Mouse (Mus musculus): ENCODE data around the gene Gemin8. TPM values are rescaled to one million over a fixed set of nuclear protein-coding genes. Genes with fewer than 3 reads are reported as not detected.

The Gemin8 gene
- total RNA-seq (2023): 2.6 to 3.5 TPM (median 2.9 TPM) in 4 replicates

DNA sequence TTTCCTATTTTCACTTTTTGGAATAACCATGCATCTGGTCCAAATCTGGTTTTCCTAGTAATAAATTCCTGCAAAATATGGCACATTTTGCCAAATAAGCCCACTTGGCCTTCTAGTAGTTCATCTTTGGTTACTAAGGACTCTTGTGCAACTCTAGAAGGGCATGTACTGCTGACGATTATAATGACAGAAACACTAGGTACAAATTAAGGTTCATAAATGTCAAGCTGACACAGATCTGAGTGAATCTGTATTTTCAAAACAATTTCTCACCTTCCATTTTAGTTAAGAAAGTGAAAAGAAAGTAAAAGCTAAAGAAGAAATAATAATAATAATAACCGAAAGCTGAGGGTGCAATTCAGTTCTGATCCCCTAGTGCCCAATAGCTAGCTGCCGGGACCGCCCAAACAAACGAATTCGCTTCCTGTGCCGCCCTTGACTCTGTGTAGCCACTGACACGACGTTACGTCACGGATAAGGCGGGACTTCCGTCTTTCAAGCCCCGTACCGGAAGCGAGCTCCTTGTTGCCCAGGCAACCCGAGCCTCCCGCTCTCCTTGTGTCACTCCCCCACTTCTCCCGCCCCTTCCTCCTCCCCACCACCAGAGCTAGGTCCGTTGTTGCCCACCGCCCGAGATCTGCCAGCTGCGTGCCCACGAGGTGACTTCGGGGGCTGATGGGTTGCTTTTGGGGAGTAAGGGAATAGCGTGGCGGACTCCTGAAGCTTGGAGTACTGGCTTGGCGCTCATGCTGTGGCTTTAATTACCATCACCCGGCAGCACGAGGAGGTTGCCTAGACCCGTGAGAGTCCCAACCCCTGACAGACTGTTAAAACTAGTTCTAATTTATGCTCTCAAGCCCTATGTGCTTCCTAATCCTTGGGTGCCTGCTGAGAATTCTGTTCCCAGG, at the start of gene Gemin8:
Gene Gemin8 (plus strand): TSS at position 563 of the 908 bp plus-strand sequence.

DNA sequence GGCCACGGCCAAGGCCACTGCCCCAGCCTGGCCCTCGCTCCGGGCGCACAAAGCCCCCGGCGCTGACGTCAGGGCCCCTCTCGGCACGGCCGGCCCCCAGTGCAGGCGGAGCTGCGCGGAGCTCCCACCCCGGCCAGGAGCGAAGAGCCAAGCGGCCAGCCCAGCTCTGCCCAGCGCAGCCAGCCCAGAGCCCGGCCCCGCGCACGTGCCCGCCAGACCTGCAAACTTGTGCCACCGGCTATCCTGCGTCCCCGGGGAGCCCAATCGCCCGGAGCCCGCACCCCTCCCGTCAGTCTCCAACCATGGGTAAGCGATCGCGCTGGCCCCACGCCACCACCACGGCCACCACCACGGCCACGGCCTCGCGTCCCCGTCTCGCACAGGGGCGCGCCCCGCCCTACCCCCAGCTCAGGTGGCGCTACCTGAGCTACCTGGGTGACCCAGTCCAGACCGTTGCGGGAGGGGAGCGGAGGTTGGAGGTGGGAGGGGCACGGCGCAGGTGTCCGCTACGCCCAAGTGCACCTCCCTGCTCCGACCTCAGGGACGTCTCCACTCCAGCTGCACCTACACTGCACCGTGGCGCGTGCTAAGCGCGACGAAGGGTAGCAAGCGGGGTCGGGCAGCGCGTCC, 68.7 kb downstream of the Gemin8 start, which contains the start of gene Gpm6b:
Gene Gpm6b (plus strand): TSS at position 81 of the 630 bp plus-strand sequence.

Other genes with a start within 250 kb of the Gemin8 start
- 1.3 to 2.0 TPM (median 1.7 TPM) in 4 replicates for gene Gpm6b, start 68.5 kb downstream of the Gemin8 start, total RNA-seq (2023)

All from B cell, adult 62 days (primary cell).